Mouse (Mus musculus) G1E (cell line): ENCODE measurements at regions not wholly inside any gene's neighbourhood (a gene's known extent, or its start where the extent isn't known, plus 50 kb on each side); places are given as distances from the start of the nearest gene placed in this dataset.

Experiments used
- ATAC-seq: 2 replicates; pipeline ENCODE4 v1.8.0; 2016; ENCODE audit warnings: mild to moderate bottlenecking; ENCODE audit not compliant: insufficient number of reproducible peaks, poor library complexity, low FRiP score, severe bottlenecking; ENCODE audit errors: extremely low read depth
- DNase-seq: peaks from one replicate; pipeline ENCODE4 v3.0.0; 2012; ENCODE audit warnings: low spot score
- H3K27me3 ChIP-seq: 2 replicates; pipeline ENCODE4 v1.6.1; 2012; ENCODE audit warnings: mild to moderate bottlenecking, low read length, inconsistent platforms; ENCODE audit not compliant: insufficient read depth
- H3K36me3 ChIP-seq: replicated peaks from 2 replicates; pipeline ENCODE3; 2012; ENCODE audit warnings: mild to moderate bottlenecking, inconsistent platforms
- H3K4me1 ChIP-seq: 2 replicates; pipeline ENCODE4 v1.6.1; 2012; ENCODE audit warnings: low read depth, low read length, inconsistent platforms, mixed read lengths; ENCODE audit not compliant: insufficient read depth
- H3K4me3 ChIP-seq: 2 replicates; pipeline ENCODE4 v1.5.1; 2012; ENCODE audit warnings: low read depth, mild to moderate bottlenecking, inconsistent platforms, low read length, moderate library complexity, mixed read lengths
- H3K9me3 ChIP-seq: replicated peaks from 2 replicates; pipeline ENCODE4 v1.6.1; 2012; ENCODE audit warnings: inconsistent platforms
- CTCF ChIP-seq: IDR thresholded peaks from 2 replicates; pipeline ENCODE4 v1.5.1; 2012; ENCODE audit warnings: low read depth, low read length, inconsistent platforms, mixed read lengths
- GATA1 ChIP-seq: IDR thresholded peaks from 2 replicates; pipeline ENCODE4 v1.6.1; 2012; ENCODE audit warnings: borderline replicate concordance, low read length, inconsistent platforms, mixed read lengths
- GATA2 ChIP-seq: IDR thresholded peaks from 2 replicates; pipeline ENCODE4 v1.6.1; 2012; ENCODE audit warnings: low read depth, low read length, inconsistent platforms, borderline replicate concordance
- POLR2AphosphoS5 ChIP-seq: IDR thresholded peaks from 2 replicates; pipeline ENCODE4 v1.6.1; 2012; ENCODE audit warnings: low read depth, low read length, inconsistent platforms; ENCODE audit not compliant: insufficient replicate concordance
- TAL1 ChIP-seq: conservative IDR thresholded peaks from 2 replicates; pipeline ENCODE4 v1.6.1; 2012; ENCODE audit warnings: low read depth, low read length, inconsistent platforms, mixed read lengths

GRCm38 (mm10) chr5:106102255-106102654 lies 225.9 kb downstream of the Zfp326 start:
- TF ChIP-seq POLR2AphosphoS5: no peak
- TF ChIP-seq GATA1: no peak
- no peak for TF ChIP-seq TAL1
- no peak for TF ChIP-seq GATA2
- no peak for TF ChIP-seq CTCF
- Histone ChIP-seq H3K4me3 (no peak overlapping the region), H3K4me1 (no peaks in the 10 kb centered on the region), H3K27me3 (no peaks in the 10 kb centered on the region), H3K36me3 (no peaks in the 10 kb centered on the region), H3K9me3 (peaks cover 64% of the 10 kb centered on the region)
- ATAC-seq: no peak
- DNase-seq: no peak

GRCm38 (mm10) chr5:106098887-106099286 lies 222.5 kb downstream of the Zfp326 start:
- Histone ChIP-seq H3K4me1 (no peaks in the 10 kb centered on the region), H3K36me3 (no peaks in the 10 kb centered on the region), H3K4me3 (no peak overlapping the region), H3K27me3 (no peaks in the 10 kb centered on the region), H3K9me3 (peaks cover 58% of the 10 kb centered on the region)
- TF ChIP-seq POLR2AphosphoS5 (no peak), GATA1 (no peak), CTCF (no peak), GATA2 (no peak), TAL1 (no peak)
- DNase-seq: no peak
- ATAC-seq: no peak

GRCm38 (mm10) chr5:106089332-106089731 lies 213.0 kb downstream of the Zfp326 start:
- Histone ChIP-seq H3K36me3 (no peaks in the 10 kb centered on the region), H3K9me3 (peaks cover 54% of the 10 kb centered on the region), H3K27me3 (no peaks in the 10 kb centered on the region), H3K4me3 (no peak overlapping the region), H3K4me1 (no peaks in the 10 kb centered on the region)
- no peak for ATAC-seq
- no peak for DNase-seq
- TF ChIP-seq TAL1 (no peak), GATA2 (no peak), GATA1 (no peak), CTCF (no peak), POLR2AphosphoS5 (no peak)

- no peak for DNase-seq
- no peak overlapping the region for H3K4me3 ChIP-seq
- no peaks in the 10 kb centered on the region for H3K27me3 ChIP-seq
- ATAC-seq: no peak; the same call in 1 of the 2 replicates
- peaks cover 53% of the 10 kb centered on the region for H3K9me3 ChIP-seq
- H3K4me1 ChIP-seq: no peaks in the 10 kb centered on the region
- TF ChIP-seq GATA1: no peak
- TF ChIP-seq GATA2: no peak
- TF ChIP-seq POLR2AphosphoS5: no peak
- no peak for TF ChIP-seq TAL1
- TF ChIP-seq CTCF: no peak
- no peaks in the 10 kb centered on the region for H3K36me3 ChIP-seq
These were observed 212.3 kb downstream of the Zfp326 start for GRCm38 (mm10) chr5:106088478-106089185.

GRCm38 (mm10) chr5:106083786-106084185 lies 207.4 kb downstream of the Zfp326 start:
- ATAC-seq (no peak), DNase-seq (no peak)
- Histone ChIP-seq H3K4me1 (no peaks in the 10 kb centered on the region), H3K27me3 (no peaks in the 10 kb centered on the region), H3K4me3 (no peak overlapping the region), H3K9me3 (peaks cover 48% of the 10 kb centered on the region), H3K36me3 (no peaks in the 10 kb centered on the region)
- no peak for TF ChIP-seq TAL1
- TF ChIP-seq GATA1: no peak
- TF ChIP-seq GATA2: no peak
- no peak for TF ChIP-seq CTCF
- TF ChIP-seq POLR2AphosphoS5: no peak

GRCm38 (mm10) chr5:106082891-106083290 lies 206.5 kb downstream of the Zfp326 start:
- Histone ChIP-seq H3K4me1 (no peaks in the 10 kb centered on the region), H3K4me3 (no peak overlapping the region), H3K36me3 (no peaks in the 10 kb centered on the region), H3K27me3 (no peaks in the 10 kb centered on the region), H3K9me3 (peaks cover 49% of the 10 kb centered on the region)
- no peak for TF ChIP-seq GATA2
- ATAC-seq (no peak), DNase-seq (no peak)

GRCm38 (mm10) chr5:106067124-106067551 lies 190.8 kb downstream of the Zfp326 start:
- H3K27me3 ChIP-seq: no peaks in the 10 kb centered on the region
- TF ChIP-seq CTCF (no peak), GATA2 (no peak), GATA1 (no peak), POLR2AphosphoS5 (no peak), TAL1 (no peak)
- no peaks in the 10 kb centered on the region for H3K36me3 ChIP-seq
- H3K4me3 ChIP-seq: no peak overlapping the region
- ATAC-seq: no peak
- no peak for DNase-seq
- H3K4me1 ChIP-seq: no peaks in the 10 kb centered on the region
- H3K9me3 ChIP-seq: peaks cover 60% of the 10 kb centered on the region
